Mouse (Mus musculus): ENCODE data around the gene Ppard.
"Not testable (repeated sequence)": the region's sequence is repeated elsewhere in the genome, so short reads cannot be mapped to it uniquely, and the experiment has no call there.

The Ppard gene

GRCm38 (mm10) chr17:28232475-28233060 is at the start of gene Ppard:
Gene Ppard, plus strand, starts transcription at chr17:28232700.
- peak; percentile 100 for DNase-seq

- DNase-seq, result no peak
These were observed 47.4 kb upstream of the Ppard start for GRCm38 (mm10) chr17:28184971-28185638.

GRCm38 (mm10) chr17:28188313-28188712 is 44.2 kb upstream of the Ppard start:
- DNase-seq, result no peak

- DNase-seq, result no peak
These were observed 39.7 kb upstream of the Ppard start for GRCm38 (mm10) chr17:28192754-28193153.

DNA sequence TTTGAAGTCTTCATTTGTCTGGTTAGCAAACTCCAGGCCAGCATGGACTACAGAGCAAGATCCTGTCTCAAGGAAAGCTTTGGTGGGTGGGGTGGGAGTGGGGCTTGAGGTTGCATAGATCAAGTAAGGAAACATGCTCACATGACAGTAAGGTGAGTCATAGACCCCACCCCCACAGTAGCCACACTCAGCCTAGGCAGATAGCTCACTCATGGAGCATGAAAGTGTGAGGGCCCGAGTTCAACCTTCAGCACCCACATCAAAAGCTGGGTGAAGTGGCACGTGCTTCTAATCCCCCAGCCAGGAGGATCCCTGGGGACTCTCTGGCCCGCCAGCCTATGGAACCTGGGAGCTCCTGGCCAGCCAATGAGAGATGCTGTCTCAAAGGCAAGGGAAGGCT is 38.9 kb upstream of the Ppard start:
- no peak for DNase-seq

DNA sequence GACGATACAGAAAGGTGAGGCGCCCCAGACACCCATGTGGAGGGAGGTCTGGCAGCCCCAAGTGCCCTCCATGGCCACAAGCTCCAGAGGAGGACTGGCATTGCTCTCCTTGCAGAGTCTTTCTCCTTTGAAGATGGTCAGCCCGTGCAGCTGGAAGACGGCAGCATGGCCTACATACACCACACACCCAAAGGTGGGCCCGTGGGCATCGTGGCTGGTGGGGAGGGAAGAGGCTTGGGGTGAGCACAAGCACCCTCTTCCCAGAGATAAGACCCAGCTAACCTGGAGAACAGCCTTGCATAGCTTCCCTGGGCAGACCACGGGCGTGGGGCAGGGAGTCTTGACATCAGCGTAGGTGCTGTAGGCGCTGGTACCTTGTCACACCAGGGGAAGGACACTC is 37.5 kb upstream of the Ppard start:
- DNase-seq, result no peak

GRCm38 (mm10) chr17:28197646-28198045 is 34.9 kb upstream of the Ppard start:
- DNase-seq, result no peak

- no peak for DNase-seq
These were observed 30.5 kb upstream of the Ppard start for GRCm38 (mm10) chr17:28201982-28202381.

- DNase-seq, result peak; percentile 70 to 77
These were observed 28.3 kb upstream of the Ppard start for GRCm38 (mm10) chr17:28204052-28204720.

DNA sequence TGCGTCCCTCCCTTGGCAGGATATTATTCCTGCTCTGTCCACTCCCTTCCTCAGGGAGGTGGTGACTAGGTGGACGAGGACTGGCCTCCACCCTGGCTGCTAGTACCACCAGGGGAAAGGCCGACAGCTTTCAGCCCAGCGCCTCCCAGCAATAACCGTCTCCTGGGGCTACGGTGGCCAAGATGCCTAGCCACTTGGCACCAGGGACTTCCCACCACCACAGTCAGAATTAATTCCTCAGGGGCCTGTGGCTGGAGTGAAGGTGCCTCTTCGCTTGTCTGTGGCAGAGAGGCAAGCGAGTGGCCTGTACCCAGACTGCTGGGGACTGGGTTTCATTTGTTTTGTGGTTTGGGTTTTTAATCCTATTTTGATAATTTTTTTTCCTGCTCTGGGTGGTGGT is 27.1 kb upstream of the Ppard start:
- no peak for DNase-seq

DNA sequence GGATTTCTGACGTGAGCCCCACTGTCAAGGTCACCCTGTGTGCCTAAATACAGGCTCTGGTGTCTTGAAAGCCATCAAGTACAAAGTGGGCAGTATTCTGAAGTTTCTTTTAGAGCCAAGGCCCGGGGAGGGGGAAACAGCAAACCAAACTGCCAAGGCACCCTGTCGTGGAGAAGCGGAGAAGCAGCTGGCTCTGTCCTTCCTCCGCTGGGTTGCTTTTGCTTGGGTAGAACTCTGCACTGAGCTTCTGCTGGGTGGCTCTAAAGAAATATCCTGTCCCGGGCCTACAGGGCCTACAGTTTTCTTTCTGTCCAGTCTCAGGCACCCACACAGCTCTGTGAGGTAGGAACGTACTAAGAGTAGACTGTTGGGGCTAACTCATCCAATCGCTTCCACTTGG is 25.4 kb upstream of the Ppard start:
- peak in 1 of 2 experiments; percentile 16 for DNase-seq

DNA sequence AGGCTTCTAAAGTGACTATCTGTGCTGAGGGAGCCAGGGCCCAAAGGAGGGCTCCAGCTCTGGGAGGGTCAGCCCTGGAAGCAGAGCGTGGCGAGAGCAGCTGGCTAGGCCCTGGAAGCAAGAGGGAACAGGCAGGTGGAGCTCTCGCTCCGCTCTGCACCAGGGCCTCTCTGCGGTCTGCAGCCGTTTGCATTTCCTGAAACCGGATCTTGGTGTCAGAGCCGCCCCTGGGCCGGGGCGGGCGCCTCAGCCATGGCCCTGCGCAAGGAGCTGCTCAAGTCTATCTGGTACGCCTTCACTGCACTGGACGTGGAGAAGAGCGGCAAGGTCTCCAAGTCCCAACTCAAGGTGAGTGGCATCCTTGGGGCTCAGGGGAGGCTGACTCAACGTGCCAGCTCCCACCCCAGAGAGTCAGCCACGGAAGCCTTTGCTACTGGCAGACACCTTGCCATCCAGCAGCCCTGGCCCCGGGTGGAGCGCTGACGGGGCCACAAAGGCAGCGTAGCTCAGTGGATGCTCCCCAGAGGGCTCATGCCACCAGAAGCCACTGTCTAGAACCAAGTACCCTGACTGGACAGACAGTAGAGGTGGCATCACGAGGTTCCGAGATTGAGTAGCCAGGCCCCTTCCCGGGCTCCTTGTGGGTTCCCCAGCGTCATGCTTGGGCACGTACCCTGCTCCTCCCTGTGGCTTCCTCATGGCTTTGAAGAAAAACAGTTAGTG is 24.7 kb upstream of the Ppard start, which contains the start of gene Def6:
Def6 (plus strand) TSS at position 188 of the 723 bp plus-strand sequence.
- peak; percentile 85 to 92 for DNase-seq

DNA sequence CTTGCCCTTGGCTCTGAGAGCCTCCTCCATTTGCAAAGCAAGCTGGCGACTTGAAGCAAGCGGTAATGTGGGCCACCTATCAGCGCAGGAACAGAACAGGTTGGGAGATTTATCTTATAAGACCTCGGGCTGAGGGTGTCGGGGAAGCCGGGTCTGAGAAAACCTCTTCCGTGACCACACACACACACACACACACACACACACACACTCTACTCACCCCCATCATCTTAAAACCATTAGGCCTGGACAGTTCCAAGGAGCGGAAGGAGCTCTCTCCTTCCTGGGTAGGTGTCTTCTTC is 24.2 kb upstream of the Ppard start:
- DNase-seq, result no peak

DNA sequence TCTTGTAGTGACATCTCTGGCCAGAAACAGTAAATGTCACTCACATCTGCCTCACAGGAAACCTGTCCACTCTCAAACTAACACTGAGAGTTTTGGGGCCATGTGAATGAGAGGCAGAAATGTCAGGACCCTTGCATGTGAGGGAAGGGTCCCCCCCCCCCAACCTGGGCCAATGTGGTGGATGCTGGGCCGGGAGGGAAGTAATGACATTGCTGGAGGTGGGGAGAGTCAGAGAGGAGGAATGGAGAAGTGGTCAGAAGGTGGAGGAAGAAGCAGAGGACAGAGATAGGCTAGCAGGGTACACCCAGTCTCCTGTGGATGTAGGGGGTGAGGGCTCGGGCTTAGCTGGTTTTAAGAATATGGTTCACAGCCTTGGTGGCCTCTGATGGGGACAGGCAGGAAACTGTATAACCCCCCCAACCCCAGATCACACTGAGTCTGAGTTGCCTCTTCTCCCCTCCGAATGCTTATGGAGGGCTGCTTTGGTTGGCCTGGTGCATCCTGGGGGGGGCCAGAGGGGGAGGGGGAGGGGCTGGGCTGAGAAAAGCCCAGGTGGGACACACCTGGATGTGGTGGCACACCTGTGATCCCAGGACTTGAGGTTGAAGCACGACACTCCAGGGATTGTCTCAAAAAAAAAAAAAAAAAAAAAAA is 22.9 kb upstream of the Ppard start:
- DNase-seq, result no peak

GRCm38 (mm10) chr17:28211921-28212341 is 20.6 kb upstream of the Ppard start:
- DNase-seq, result no peak

DNA sequence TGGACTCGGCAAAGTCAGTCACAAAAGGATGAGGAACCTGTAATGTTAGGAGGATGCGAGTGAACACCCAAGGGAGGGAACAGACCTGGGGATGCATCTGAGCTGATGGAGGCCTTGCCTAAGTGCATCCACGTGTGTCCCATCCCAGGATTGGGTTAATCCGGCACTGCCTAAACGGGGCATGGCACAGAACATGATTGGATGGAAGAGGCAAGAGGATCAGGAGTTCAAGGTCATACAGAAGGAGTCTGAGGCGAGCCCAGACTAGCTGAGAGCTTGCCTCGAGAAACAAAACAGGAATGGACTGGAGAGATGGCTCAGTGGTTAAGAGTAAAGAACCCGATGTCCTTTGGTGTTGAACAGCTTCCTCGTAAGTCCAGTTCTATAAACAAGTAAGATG is 20.1 kb upstream of the Ppard start:
- no peak for DNase-seq

GRCm38 (mm10) chr17:28213236-28213635 is 19.3 kb upstream of the Ppard start:
- peak; percentile 51 to 56 for DNase-seq

GRCm38 (mm10) chr17:28216791-28217190 is 15.7 kb upstream of the Ppard start:
- DNase-seq, result no peak

GRCm38 (mm10) chr17:28217721-28218649 is 14.5 kb upstream of the Ppard start:
- DNase-seq, result peak in 1 of 2 experiments; percentile 48

DNA sequence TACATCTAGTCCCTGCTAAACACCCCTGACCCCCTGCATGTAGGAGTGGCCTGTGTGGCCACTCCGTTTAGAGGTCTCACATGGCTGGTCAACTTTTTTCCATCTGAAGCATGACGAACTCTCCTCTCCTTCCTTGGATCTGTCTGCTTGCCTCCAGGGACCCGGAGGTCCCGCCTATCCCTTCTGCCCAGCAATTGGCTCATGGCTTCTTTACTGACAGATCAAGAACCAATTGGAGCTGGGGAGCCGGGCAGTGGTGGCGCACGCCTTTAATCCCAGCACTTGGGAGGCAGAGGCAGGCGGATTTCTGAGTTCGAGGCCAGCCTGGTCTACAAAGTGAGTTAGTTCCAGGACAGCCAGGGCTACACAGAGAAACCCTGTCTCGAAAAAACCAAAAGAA is 10.0 kb upstream of the Ppard start:
- not testable (repeated sequence) for DNase-seq

DNA sequence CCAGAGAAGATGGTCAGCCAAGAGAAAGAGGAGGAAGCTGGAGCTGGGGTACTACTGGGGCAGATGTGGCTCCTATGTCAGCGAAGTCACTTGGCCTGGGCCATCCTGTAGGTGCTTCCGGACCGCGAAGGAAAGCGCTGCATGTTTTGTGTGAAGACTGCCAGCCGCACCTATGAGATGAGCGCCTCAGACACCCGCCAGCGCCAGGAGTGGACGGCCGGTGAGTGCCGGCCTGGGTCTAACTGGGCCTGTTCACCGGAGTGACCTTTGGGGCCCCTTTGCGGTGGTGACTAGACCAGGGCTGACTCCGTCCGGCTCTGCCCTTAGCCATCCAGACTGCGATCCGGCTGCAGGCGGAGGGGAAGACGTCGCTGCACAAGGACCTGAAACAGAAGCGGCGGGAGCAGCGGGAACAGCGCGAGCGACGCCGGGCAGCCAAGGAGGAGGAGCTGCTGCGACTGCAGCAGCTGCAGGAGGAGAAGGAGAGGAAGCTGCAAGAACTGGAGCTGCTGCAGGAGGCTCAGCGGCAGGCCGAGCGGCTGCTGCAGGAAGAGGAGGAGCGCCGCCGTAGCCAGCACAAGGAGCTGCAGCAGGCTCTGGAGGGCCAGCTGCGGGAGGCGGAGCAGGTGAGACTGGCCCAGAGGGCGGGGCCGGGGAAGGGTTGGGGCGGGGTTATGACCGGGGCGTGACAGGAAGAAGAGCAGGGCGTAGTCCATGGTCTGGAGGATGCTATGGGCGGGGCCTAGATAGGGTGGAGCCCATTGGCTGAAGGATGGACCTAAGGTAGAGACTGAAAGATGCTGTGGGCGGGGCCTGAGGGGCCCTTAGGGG is 8.7 kb upstream of the Ppard start:
- peak; percentile 98 for DNase-seq

Data from kidney, postnatal 4 days (tissue).